Mouse (Mus musculus): ENCODE measurements at regions not wholly inside any gene's neighbourhood (a gene's known extent, or its start where the extent isn't known, plus 50 kb on each side); places are given as distances from the start of the nearest gene placed in this dataset.

- H3K9me3 ChIP-seq (replicated peaks): no peaks in the 10 kb centered on the region
- no peak overlapping the region for H3K27ac ChIP-seq
- H3K4me3 ChIP-seq (replicated peaks): no peak overlapping the region
- H3K4me2 ChIP-seq: no peak overlapping the region
- DNase-seq (no peak), ATAC-seq (ENCODE audit: low read depth) (no peak)
- WGBS (ENCODE audit: insufficient replicate concordance): 58% methylated on average over 3 of the region's 3 CpGs
- no peaks in the 10 kb centered on the region for H3K36me3 ChIP-seq
- no peaks in the 10 kb centered on the region for H3K27me3 ChIP-seq
- no peak overlapping the region for H3K9ac ChIP-seq
- H3K4me1 ChIP-seq (replicated peaks): no peaks in the 10 kb centered on the region
Observed at GRCm38 (mm10) chr4:56102314-56102713, 570.0 kb upstream of the Klf4 start.

GRCm38 (mm10) chr4:56090796-56091195, 558.5 kb upstream of the Klf4 start:
- Histone ChIP-seq H3K4me2 (no peak overlapping the region), H3K9me3 (replicated peaks) (no peaks in the 10 kb centered on the region), H3K36me3 (no peaks in the 10 kb centered on the region), H3K27me3 (no peaks in the 10 kb centered on the region), H3K4me1 (replicated peaks) (no peaks in the 10 kb centered on the region), H3K4me3 (replicated peaks) (no peak overlapping the region), H3K27ac (no peak overlapping the region), H3K9ac (no peak overlapping the region)
- ATAC-seq (ENCODE audit: low read depth) (no peak), DNase-seq (no peak)
- 53% methylated on average over 1 of the region's 1 CpGs for WGBS (ENCODE audit: insufficient replicate concordance)

GRCm38 (mm10) chr4:56088701-56089100, 556.4 kb upstream of the Klf4 start:
- H3K4me3 ChIP-seq (replicated peaks): no peak overlapping the region
- 63% methylated on average over 4 of the region's 4 CpGs for WGBS (ENCODE audit: insufficient replicate concordance)
- no peak overlapping the region for H3K9ac ChIP-seq
- DNase-seq: no peak
- no peaks in the 10 kb centered on the region for H3K9me3 ChIP-seq (replicated peaks)
- no peak overlapping the region for H3K4me2 ChIP-seq
- H3K27me3 ChIP-seq: no peaks in the 10 kb centered on the region
- no peaks in the 10 kb centered on the region for H3K36me3 ChIP-seq
- H3K27ac ChIP-seq: no peak overlapping the region
- ATAC-seq (ENCODE audit: low read depth): no peak
- no peaks in the 10 kb centered on the region for H3K4me1 ChIP-seq (replicated peaks)

- DNase-seq: no peak
- no peak for ATAC-seq (ENCODE audit: low read depth)
- Histone ChIP-seq H3K27ac (no peak overlapping the region), H3K9ac (no peak overlapping the region), H3K9me3 (replicated peaks) (no peaks in the 10 kb centered on the region), H3K4me3 (replicated peaks) (no peak overlapping the region), H3K27me3 (no peaks in the 10 kb centered on the region), H3K4me1 (replicated peaks) (no peaks in the 10 kb centered on the region), H3K4me2 (no peak overlapping the region), H3K36me3 (no peaks in the 10 kb centered on the region)
Observed at GRCm38 (mm10) chr4:56086306-56086705, 554.0 kb upstream of the Klf4 start.

- Histone ChIP-seq H3K4me1 (replicated peaks) (no peaks in the 10 kb centered on the region), H3K27ac (no peak overlapping the region), H3K27me3 (no peaks in the 10 kb centered on the region), H3K9ac (no peak overlapping the region), H3K4me2 (no peak overlapping the region), H3K9me3 (replicated peaks) (no peaks in the 10 kb centered on the region), H3K4me3 (replicated peaks) (no peak overlapping the region), H3K36me3 (no peaks in the 10 kb centered on the region)
- no peak for DNase-seq
- ATAC-seq (ENCODE audit: low read depth): no peak
- 59% methylated on average over 1 of the region's 1 CpGs for WGBS (ENCODE audit: insufficient replicate concordance)
Observed at GRCm38 (mm10) chr4:56084205-56084604, 551.9 kb upstream of the Klf4 start.

- no peak for DNase-seq
- 55% methylated on average over 5 of the region's 5 CpGs for WGBS (ENCODE audit: insufficient replicate concordance)
Observed at GRCm38 (mm10) chr4:56082411-56082810, 550.1 kb upstream of the Klf4 start.

GRCm38 (mm10) chr4:56080960-56081359, 548.7 kb upstream of the Klf4 start:
- no peak overlapping the region for H3K27ac ChIP-seq
- no peaks in the 10 kb centered on the region for H3K4me1 ChIP-seq (replicated peaks)
- no peak overlapping the region for H3K9ac ChIP-seq
- no peaks in the 10 kb centered on the region for H3K27me3 ChIP-seq
- H3K36me3 ChIP-seq: no peaks in the 10 kb centered on the region
- DNase-seq (no peak), ATAC-seq (ENCODE audit: low read depth) (no peak)
- H3K4me2 ChIP-seq: no peak overlapping the region
- H3K9me3 ChIP-seq (replicated peaks): no peaks in the 10 kb centered on the region
- WGBS (ENCODE audit: insufficient replicate concordance): 40% methylated on average over 3 of the region's 3 CpGs
- no peak overlapping the region for H3K4me3 ChIP-seq (replicated peaks)

More at GRCm38 (mm10) chr4:56082411-56082810, 550.1 kb upstream of the Klf4 start:
- H3K27ac ChIP-seq: no peak overlapping the region
- no peak overlapping the region for H3K4me3 ChIP-seq (replicated peaks)
- no peak for ATAC-seq (ENCODE audit: low read depth)
- no peak overlapping the region for H3K9ac ChIP-seq
- H3K4me2 ChIP-seq: no peak overlapping the region
- H3K36me3 ChIP-seq: no peaks in the 10 kb centered on the region
- no peaks in the 10 kb centered on the region for H3K9me3 ChIP-seq (replicated peaks)
- no peaks in the 10 kb centered on the region for H3K4me1 ChIP-seq (replicated peaks)
- H3K27me3 ChIP-seq: no peaks in the 10 kb centered on the region

- no peaks in the 10 kb centered on the region for H3K9me3 ChIP-seq (replicated peaks)
- WGBS (ENCODE audit: insufficient replicate concordance): 57% methylated on average over 6 of the region's 6 CpGs
- no peak overlapping the region for H3K27ac ChIP-seq
- H3K36me3 ChIP-seq: no peaks in the 10 kb centered on the region
- H3K4me1 ChIP-seq (replicated peaks): no peaks in the 10 kb centered on the region
- H3K4me3 ChIP-seq (replicated peaks): no peak overlapping the region
- H3K9ac ChIP-seq: no peak overlapping the region
- ATAC-seq (ENCODE audit: low read depth) (no peak), DNase-seq (no peak)
- H3K4me2 ChIP-seq: no peak overlapping the region
- no peaks in the 10 kb centered on the region for H3K27me3 ChIP-seq
Observed at GRCm38 (mm10) chr4:56070664-56071334, 538.5 kb upstream of the Klf4 start.

GRCm38 (mm10) chr4:56068859-56069258, 536.6 kb upstream of the Klf4 start:
- DNase-seq: no peak
- Histone ChIP-seq H3K9ac (no peak overlapping the region), H3K9me3 (replicated peaks) (no peaks in the 10 kb centered on the region), H3K27ac (no peak overlapping the region), H3K4me3 (replicated peaks) (no peak overlapping the region), H3K36me3 (no peaks in the 10 kb centered on the region), H3K4me1 (replicated peaks) (no peaks in the 10 kb centered on the region), H3K4me2 (no peak overlapping the region), H3K27me3 (no peaks in the 10 kb centered on the region)
- no peak for ATAC-seq (ENCODE audit: low read depth)
- WGBS (ENCODE audit: insufficient replicate concordance): 67% methylated on average over 4 of the region's 4 CpGs

- ATAC-seq (ENCODE audit: low read depth): no peak
- DNase-seq: no peak
Observed at GRCm38 (mm10) chr4:56064657-56065056, 532.4 kb upstream of the Klf4 start.

GRCm38 (mm10) chr4:56051792-56052380, 519.6 kb upstream of the Klf4 start:
- no peaks in the 10 kb centered on the region for H3K36me3 ChIP-seq
- ATAC-seq (ENCODE audit: low read depth) (no peak), DNase-seq (no peak)
- no peak overlapping the region for H3K9ac ChIP-seq
- H3K9me3 ChIP-seq (replicated peaks): no peaks in the 10 kb centered on the region
- WGBS (ENCODE audit: insufficient replicate concordance): 37% methylated on average over 6 of the region's 6 CpGs
- H3K27me3 ChIP-seq: no peaks in the 10 kb centered on the region
- no peak overlapping the region for H3K4me3 ChIP-seq (replicated peaks)
- H3K27ac ChIP-seq: no peak overlapping the region
- no peaks in the 10 kb centered on the region for H3K4me1 ChIP-seq (replicated peaks)
- no peak overlapping the region for H3K4me2 ChIP-seq

More at GRCm38 (mm10) chr4:56064657-56065056, 532.4 kb upstream of the Klf4 start:
- Histone ChIP-seq H3K9me3 (replicated peaks) (no peaks in the 10 kb centered on the region), H3K4me2 (no peak overlapping the region), H3K36me3 (no peaks in the 10 kb centered on the region), H3K27ac (no peak overlapping the region), H3K9ac (no peak overlapping the region), H3K4me1 (replicated peaks) (no peaks in the 10 kb centered on the region), H3K4me3 (replicated peaks) (no peak overlapping the region), H3K27me3 (no peaks in the 10 kb centered on the region)
- 79% methylated on average over 4 of the region's 4 CpGs for WGBS (ENCODE audit: insufficient replicate concordance)

GRCm38 (mm10) chr4:56039327-56039726, 507.1 kb upstream of the Klf4 start:
- 58% methylated on average over 4 of the region's 4 CpGs for WGBS (ENCODE audit: insufficient replicate concordance)
- no peaks in the 10 kb centered on the region for H3K36me3 ChIP-seq
- no peak overlapping the region for H3K4me3 ChIP-seq (replicated peaks)
- no peak overlapping the region for H3K27ac ChIP-seq
- DNase-seq (no peak), ATAC-seq (ENCODE audit: low read depth) (no peak)
- H3K4me2 ChIP-seq: no peak overlapping the region
- no peaks in the 10 kb centered on the region for H3K27me3 ChIP-seq
- H3K4me1 ChIP-seq (replicated peaks): no peaks in the 10 kb centered on the region
- H3K9ac ChIP-seq: no peak overlapping the region
- no peaks in the 10 kb centered on the region for H3K9me3 ChIP-seq (replicated peaks)
